Mouse (Mus musculus) ES-Bruce4 (cell line): Measurements from ENCODE around the gene Arid5b.

Experiments used
- EP300 ChIP-seq: IDR thresholded peaks from 2 replicates; pipeline ENCODE4 v1.6.1; 2011; ENCODE audit warnings: low read depth, low read length; ENCODE audit not compliant: insufficient read depth
- POLR2A ChIP-seq: IDR thresholded peaks from one replicate; pipeline ENCODE4 v1.8.1; 2011; ENCODE audit warnings: low read length; ENCODE audit not compliant: insufficient read depth

GRCm38 (mm10) chr10:68058378-68058777 is 220.2 kb downstream of the Arid5b start:
- no peak for TF ChIP-seq POLR2A
- TF ChIP-seq EP300 = no peak
